Comparison of ENCODE assay signal across 8 mouse cellular contexts in genomic region chr2:119189029-119189710, GRCm38 (mm10). TPM values are rescaled to one million over a fixed set of nuclear protein-coding genes. Genes with fewer than 3 reads are reported as not detected.
DNase-seq lines count a peak whose midpoint lies in the region; ATAC-seq and TF ChIP-seq lines count a peak whose summit lies in the region.

No protein-coding gene starts in this region.

- peaks cover 6% of the 10 kb centered on the region; the same call in 1 of the 2 replicates for H3K36me3 ChIP-seq in hindbrain, embryonic 15.5 days

- CTCF ChIA-PET in Patski (lab: Charles Lee) = interaction anchor here (0.8 to 3.5 kb wide), 29 partner anchors 12 to 211 kb away, joined by 3 to 41 read pairs (median 5); partner anchors contain the start of gene Gm14137

- no peaks in the 10 kb centered on the region for H3K9me3 ChIP-seq in hindbrain, embryonic 15.5 days

- ATAC-seq in Patski = peak; percentile 21
- peak; percentile 85 for ATAC-seq in hindbrain, embryonic 15.5 days (ENCODE audit: low FRiP score, low read depth)
- ATAC-seq in megakaryocyte, adult 5-6 weeks (ENCODE audit: poor library complexity, severe bottlenecking) = peak; percentile 99

- peak overlapping the region; percentile 54 for H3K4me2 ChIP-seq in hindbrain, embryonic 15.5 days

- peaks cover 6% of the 10 kb centered on the region for H3K4me1 ChIP-seq in hindbrain, embryonic 15.5 days (replicated peaks)

- H3K9ac ChIP-seq in hindbrain, embryonic 15.5 days = no peak overlapping the region

- H3K27me3 ChIP-seq in Patski = no peaks in the 10 kb centered on the region
- no peaks in the 10 kb centered on the region for H3K27me3 ChIP-seq in hindbrain, embryonic 15.5 days

- 7% methylated on average over 15 of the region's 15 CpGs for WGBS in hindbrain, embryonic 15.5 days

- H3K4me3 ChIP-seq in hindbrain, embryonic 15.5 days = peak overlapping the region; percentile 19

- peak; percentile 85 for TF ChIP-seq CTCF in Patski (IDR thresholded peaks at IDR 0.05)

- in situ Hi-C loops in Patski (cut with MboI; ENCODE audit: low pct_unique_long_range_greater_than_20kb) = loop anchor here (5.0 kb wide), 2 partner anchors 37 to 87 kb away; no protein-coding TSS in a partner anchor

- POLR2A ChIA-PET in Patski (lab: Charles Lee) = interaction anchor here (0.6 kb wide), 1 partner anchor 521 kb away, joined by 4 read pairs; no protein-coding TSS in a partner anchor

- no peak overlapping the region for H3K27ac ChIP-seq in hindbrain, embryonic 15.5 days (replicated peaks)

- DNase-seq in Patski (ENCODE audit: low read depth, low spot score) = no peak
- DNase-seq in cerebellum, postnatal 25 days = peak; percentile 94 to 95
- peak; percentile 84 to 85 for DNase-seq in frontal cortex, postnatal 36 days (ENCODE audit: low spot score in 2 of 2)
- peak; percentile 82 to 90 for DNase-seq in left cerebral cortex, adult 18-20 months (ENCODE audit: low spot score in 2 of 2)
- peak; percentile 83 for DNase-seq in right cerebral cortex, adult 18-20 months
- DNase-seq in urinary bladder, adult 2 months (ENCODE audit: low spot score) = peak; percentile 75

RNA-seq across cellular contexts. Expression of gene Gm14137, which starts 14.9 kb away (rescaled TPM):
- 6.4 TPM for polyA plus RNA-seq in Patski (2021)
- 0.83 and 0.97 TPM in 2 replicates for polyA plus RNA-seq in hindbrain, embryonic 15.5 days (2015; fragmentation: Nextera tagmentation; extraction: Ambion mirVana)
- total RNA-seq in left cerebral cortex, adult 18-20 months (2021) = not detected
- total RNA-seq in megakaryocyte, adult 5-6 weeks (2015) = not detected in 2 replicates
- total RNA-seq in megakaryocyte, adult 5-6 weeks (2017) = not detected in 2 replicates
- not detected in 2 replicates for polyA plus RNA-seq in urinary bladder, adult 2 months (2012; rRNA removed)

RNA-seq across cellular contexts. Expression of gene Zfyve19, which starts 19.2 kb away (rescaled TPM):
- 40.4 TPM for polyA plus RNA-seq in Patski (2021)
- polyA plus RNA-seq in hindbrain, embryonic 15.5 days (2015; fragmentation: Nextera tagmentation; extraction: Ambion mirVana) = 58.9 and 68.5 TPM in 2 replicates
- total RNA-seq in left cerebral cortex, adult 18-20 months (2021) = 10 to 100 TPM; 24.2 to 37.3 TPM
- 16.4 and 21.6 TPM in 2 replicates for total RNA-seq in megakaryocyte, adult 5-6 weeks (2015)
- total RNA-seq in megakaryocyte, adult 5-6 weeks (2017) = 30.7 and 39.8 TPM in 2 replicates
- 49.1 and 55.7 TPM in 2 replicates for polyA plus RNA-seq in urinary bladder, adult 2 months (2012; rRNA removed)

RNA-seq across cellular contexts. Expression of gene Dnajc17, which starts 19.4 kb away (rescaled TPM):
- polyA plus RNA-seq in Patski (2021) = 18.6 TPM
- polyA plus RNA-seq in hindbrain, embryonic 15.5 days (2015; fragmentation: Nextera tagmentation; extraction: Ambion mirVana) = 22.6 and 24.8 TPM in 2 replicates
- 10 to 100 TPM; 15.9 to 17.7 TPM for total RNA-seq in left cerebral cortex, adult 18-20 months (2021)
- 22.8 and 24.1 TPM in 2 replicates for total RNA-seq in megakaryocyte, adult 5-6 weeks (2015)
- 46.7 and 50.7 TPM in 2 replicates for total RNA-seq in megakaryocyte, adult 5-6 weeks (2017)
- 30.1 and 32.4 TPM in 2 replicates for polyA plus RNA-seq in urinary bladder, adult 2 months (2012; rRNA removed)

RNA-seq across cellular contexts. Expression of gene Gchfr, which starts 21.6 kb away (rescaled TPM):
- polyA plus RNA-seq in Patski (2021) = 27.5 TPM
- polyA plus RNA-seq in hindbrain, embryonic 15.5 days (2015; fragmentation: Nextera tagmentation; extraction: Ambion mirVana) = 9.4 and 10.0 TPM in 2 replicates
- 1 to 10 TPM in 1 of 2 experiments, under 1 TPM in 1; 0.56 to 1.0 TPM for total RNA-seq in left cerebral cortex, adult 18-20 months (2021)
- not detected in 2 replicates for total RNA-seq in megakaryocyte, adult 5-6 weeks (2015)
- total RNA-seq in megakaryocyte, adult 5-6 weeks (2017) = not detected in 2 replicates
- 0.54 and 0.80 TPM in 2 replicates for polyA plus RNA-seq in urinary bladder, adult 2 months (2012; rRNA removed)

RNA-seq across cellular contexts. Expression of gene Rmdn3, which starts 32.3 kb away (rescaled TPM):
- polyA plus RNA-seq in Patski (2021) = 31.7 TPM
- polyA plus RNA-seq in hindbrain, embryonic 15.5 days (2015; fragmentation: Nextera tagmentation; extraction: Ambion mirVana) = 45.2 and 45.8 TPM in 2 replicates
- 10 to 100 TPM; 57.3 to 65.9 TPM for total RNA-seq in left cerebral cortex, adult 18-20 months (2021)
- 7.0 and 10.7 TPM in 2 replicates for total RNA-seq in megakaryocyte, adult 5-6 weeks (2015)
- 15.1 and 20.2 TPM in 2 replicates for total RNA-seq in megakaryocyte, adult 5-6 weeks (2017)
- 27.0 and 27.9 TPM in 2 replicates for polyA plus RNA-seq in urinary bladder, adult 2 months (2012; rRNA removed)

Comparison
In these comparisons a context has a peak if more than half of its experiments do, and no peak if none do; other contexts are left out.
1. ATAC-seq: peak in every context shown above with its lines; median percentile 99 in megakaryocyte, adult 5-6 weeks; 85 in hindbrain, embryonic 15.5 days; 21 in Patski.